Mouse (Mus musculus): ENCODE results near the gene Agpat2. TPM values are rescaled to one million over a fixed set of nuclear protein-coding genes. Genes with fewer than 3 reads are reported as not detected.

Agpat2 gene
- 2.7 and 3.6 TPM in 2 replicates for polyA plus RNA-seq (2012; rRNA removed)

GRCm38 (mm10) chr2:26603720-26604671 lies at the start of gene Agpat2:
TSS of gene Agpat2 (minus strand) at chr2:26604417.
- peak in 1 of 2 experiments; percentile 13 for DNase-seq (ENCODE audit: extremely low spot score in 1 of 2, low spot score in 1 of 2)

GRCm38 (mm10) chr2:26646643-26647293 lies 42.6 kb upstream of the Agpat2 start:
- DNase-seq (ENCODE audit: extremely low spot score in 1 of 2, low spot score in 1 of 2), result peak in 1 of 2 experiments; percentile 80

DNA sequence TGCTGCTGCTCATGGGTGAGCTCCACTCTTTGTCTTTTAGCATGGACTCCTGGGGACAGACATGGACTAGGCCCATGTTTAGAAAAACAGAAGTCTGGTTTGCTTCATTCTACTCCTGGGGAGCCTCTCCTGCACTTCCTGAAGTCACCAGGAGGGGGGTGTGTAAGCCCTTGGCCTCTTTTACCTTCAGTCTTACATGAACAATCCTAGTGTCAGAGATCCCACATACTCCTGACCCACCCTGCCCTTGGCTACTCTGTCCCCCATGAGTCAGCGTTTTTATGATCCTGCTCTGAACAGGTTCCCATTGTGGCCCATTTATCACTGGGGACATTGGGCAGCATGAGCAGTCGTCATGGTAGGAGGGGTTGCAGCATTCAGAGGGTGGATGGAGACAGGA lies 39.7 kb upstream of the Agpat2 start:
- no peak for DNase-seq (ENCODE audit: extremely low spot score in 1 of 2, low spot score in 1 of 2)

DNA sequence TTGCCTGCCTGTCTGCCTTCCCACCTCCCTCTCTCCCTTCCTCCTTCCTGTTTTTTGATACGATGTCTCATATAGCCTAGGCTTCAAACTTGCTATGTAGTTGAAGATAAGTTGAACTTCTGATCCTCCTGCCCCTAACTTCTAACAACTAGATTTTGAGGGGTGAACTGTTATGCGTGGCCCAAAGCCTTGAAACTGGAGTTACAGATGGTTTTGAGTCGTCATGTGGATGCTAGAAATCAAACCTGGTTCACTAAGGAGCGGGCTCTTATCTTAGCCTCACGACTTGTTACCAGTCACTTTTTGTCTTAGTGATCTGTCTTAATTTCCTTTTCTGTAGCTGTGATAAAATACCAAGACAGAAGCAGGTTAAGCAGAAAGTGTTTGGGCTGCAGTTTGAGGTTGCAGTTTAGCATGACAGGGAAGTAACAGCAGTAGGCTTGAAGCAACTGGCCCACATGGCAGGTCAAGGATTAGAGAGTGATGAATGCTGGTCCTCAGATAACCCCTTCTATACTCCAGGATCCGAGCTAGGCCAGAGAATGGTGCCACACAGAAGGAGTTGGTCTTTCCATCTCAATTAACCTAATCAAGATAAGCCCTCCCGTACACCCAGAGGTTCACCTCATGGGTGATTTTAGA lies 36.9 kb upstream of the Agpat2 start:
- no peak for DNase-seq (ENCODE audit: extremely low spot score in 1 of 2, low spot score in 1 of 2)

- peak; percentile 90 to 99 for DNase-seq (ENCODE audit: extremely low spot score in 1 of 2, low spot score in 1 of 2)
Measured at GRCm38 (mm10) chr2:26639838-26640830, 35.9 kb upstream of the Agpat2 start.

DNA sequence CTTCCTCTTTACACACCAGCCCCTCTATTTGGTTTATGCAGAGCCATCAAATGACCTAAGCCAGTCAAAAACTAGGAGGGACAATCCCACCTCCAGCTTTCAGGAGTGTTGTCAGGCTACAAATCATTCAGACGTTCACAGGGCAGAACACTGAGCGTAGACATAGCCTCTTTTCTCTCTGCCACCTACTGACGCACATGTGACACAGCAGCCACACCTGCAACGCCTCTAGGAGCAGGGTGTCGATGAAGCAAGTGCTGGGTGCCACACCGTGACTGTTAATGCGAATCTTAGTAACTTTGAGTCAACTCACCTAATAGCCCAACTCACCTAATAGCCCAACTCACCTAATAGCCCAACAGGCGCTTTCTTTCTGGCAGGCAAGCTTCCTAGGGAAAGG lies 34.9 kb upstream of the Agpat2 start:
- no peak for DNase-seq (ENCODE audit: extremely low spot score in 1 of 2, low spot score in 1 of 2)

GRCm38 (mm10) chr2:26638572-26638971 lies 34.4 kb upstream of the Agpat2 start:
- no peak for DNase-seq (ENCODE audit: extremely low spot score in 1 of 2, low spot score in 1 of 2)

GRCm38 (mm10) chr2:26638039-26638438 lies 33.8 kb upstream of the Agpat2 start:
- no peak for DNase-seq (ENCODE audit: extremely low spot score in 1 of 2, low spot score in 1 of 2)

DNA sequence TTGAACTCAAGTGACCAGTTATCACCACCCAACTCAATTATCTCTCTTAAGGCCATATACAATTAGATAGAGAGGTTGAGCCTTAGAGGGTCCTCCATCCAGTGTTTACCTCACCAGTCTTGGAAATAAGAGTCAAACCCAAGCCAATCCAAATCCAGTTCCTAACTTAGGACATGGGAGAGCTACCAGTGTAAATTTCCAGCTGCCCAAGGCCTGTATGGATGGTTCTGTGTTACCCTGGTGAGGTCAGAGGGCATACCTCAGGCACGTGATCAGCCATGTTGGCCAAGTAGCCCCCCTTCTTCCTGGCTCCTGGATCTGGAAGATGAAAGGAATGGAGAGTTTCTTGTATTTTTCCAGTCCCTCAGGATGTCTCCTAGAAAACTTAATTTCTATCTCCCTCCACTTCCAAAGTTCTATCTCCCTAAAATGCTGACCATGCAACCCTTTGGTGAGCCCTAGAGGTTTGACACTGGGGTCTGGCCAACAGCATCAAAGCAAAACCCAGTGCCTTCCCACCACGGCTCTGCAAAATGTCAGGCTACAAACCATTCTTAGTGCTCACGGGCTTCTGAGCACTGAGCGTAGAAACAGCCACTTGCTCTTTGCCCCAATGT lies 33.2 kb upstream of the Agpat2 start:
- no peak for DNase-seq (ENCODE audit: extremely low spot score in 1 of 2, low spot score in 1 of 2)

DNA sequence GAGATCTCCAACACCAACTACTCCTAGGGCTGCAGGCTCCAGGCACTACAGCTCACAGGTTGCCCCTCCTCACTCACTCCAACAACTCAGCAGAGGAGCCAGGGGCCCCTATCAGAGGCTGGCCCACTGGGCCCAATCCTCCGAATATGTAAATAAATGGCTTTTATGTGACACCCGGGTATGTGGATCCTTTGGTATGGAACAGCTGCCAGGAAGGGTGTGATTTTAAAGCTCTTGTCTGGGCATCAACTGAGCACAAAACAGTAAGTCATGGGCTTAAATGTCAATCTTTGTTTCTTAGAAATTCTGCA lies 32.1 kb upstream of the Agpat2 start:
- DNase-seq (ENCODE audit: extremely low spot score in 1 of 2, low spot score in 1 of 2), result no peak

DNA sequence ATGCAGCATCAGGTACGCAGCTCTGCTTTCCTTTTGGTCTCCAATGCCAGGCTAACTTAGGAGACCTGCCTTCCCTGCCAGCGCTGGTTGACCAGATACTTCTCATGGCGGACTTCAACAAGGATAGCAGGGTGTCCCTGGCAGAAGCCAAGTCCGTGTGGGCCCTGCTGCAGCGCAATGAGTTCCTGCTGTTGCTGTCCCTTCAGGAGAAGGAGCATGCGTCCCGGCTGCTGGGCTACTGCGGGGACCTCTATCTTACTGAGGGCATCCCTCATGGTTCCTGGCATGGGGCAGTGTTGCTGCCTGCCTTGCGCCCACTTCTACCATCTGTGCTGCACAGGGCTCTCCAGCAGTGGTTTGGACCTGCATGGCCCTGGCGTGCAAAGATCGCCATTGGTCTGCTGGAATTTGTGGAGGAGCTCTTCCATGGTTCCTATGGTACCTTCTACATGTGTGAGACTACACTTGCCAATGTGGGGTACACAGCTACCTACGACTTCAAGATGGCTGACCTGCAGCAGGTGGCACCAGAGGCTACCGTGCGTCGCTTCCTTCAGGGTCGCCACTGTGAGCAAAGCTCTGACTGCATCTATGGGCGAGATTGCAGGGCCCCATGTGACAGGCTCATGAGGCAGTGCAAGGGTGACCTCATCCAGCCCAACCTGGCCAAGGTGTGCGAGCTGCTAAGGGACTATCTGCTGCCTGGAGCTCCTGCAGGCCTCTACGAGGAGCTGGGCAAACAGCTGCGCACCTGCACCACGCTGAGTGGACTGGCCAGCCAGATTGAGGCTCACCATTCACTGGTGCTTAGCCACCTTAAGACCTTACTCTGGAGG lies 31.5 kb upstream of the Agpat2 start:
- DNase-seq (ENCODE audit: extremely low spot score in 1 of 2, low spot score in 1 of 2), result no peak

DNA sequence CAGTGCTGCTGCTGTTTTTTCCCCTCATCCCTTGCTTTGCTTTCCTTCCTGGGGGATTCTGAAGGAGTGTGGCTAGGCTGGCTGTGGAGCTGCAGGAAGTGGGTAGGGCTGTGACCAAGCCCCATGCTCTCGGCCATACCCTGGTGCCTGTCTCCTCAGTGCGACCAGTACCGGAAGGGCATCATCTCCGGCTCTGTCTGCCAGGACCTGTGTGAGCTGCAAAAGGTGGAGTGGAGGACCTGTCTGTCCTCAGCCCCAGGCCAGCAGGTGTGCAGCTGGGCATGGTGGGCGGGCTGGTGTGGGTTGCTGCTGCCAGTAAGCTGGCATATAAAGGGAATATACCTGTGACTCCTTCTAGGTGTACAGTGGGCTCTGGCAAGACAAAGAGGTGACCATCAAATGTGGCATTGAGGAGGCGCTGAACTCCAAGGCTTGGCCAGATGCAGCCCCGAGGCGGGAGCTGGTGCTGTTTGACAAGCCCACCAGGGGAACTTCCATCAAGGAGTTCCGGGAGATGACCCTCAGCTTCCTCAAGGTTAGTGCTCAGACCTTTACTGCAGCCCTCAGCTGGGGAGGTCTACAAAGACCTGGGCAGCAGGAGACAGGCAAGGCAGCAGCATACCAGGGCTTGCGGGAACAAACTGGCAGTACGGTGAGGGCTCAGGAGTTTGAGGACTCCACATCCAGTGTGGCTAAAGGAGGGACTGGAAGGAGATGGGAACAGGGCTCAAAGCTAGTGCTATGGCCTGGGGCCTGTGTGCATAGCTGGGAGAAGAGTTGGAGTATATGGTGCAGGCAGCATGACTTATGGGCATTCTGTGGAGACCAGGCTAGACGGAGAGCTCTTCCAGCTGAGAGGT lies 30.6 kb upstream of the Agpat2 start:
- DNase-seq (ENCODE audit: extremely low spot score in 1 of 2, low spot score in 1 of 2), result no peak

DNA sequence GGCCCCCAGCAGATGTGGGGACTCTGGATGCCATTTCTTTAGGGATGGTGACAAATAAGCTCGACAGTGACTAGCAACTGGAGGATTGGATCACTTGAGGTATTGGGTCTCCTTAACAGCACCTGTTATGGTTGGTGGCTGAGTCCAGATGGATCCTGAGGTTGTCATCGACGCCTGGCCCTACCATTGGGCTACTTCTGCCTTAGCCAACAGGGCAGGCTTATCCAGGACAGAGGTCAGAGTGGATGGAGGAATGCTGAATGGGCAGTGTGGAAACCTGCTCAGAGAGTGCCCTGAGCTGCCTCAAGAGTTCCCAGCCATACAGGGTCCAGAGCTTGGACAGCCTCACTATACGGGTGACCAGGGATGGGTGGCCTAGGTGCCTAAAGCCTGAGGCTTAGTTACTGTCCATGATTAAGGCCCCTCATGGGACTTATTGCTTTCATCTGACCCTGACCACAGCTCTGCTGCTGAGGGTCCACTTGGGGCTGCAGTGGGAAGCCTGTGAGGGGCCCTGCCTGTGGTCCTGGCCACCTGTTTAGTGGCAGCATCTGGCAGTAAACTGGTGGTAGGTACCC lies 29.8 kb upstream of the Agpat2 start:
- no peak for DNase-seq (ENCODE audit: extremely low spot score in 1 of 2, low spot score in 1 of 2)

DNA sequence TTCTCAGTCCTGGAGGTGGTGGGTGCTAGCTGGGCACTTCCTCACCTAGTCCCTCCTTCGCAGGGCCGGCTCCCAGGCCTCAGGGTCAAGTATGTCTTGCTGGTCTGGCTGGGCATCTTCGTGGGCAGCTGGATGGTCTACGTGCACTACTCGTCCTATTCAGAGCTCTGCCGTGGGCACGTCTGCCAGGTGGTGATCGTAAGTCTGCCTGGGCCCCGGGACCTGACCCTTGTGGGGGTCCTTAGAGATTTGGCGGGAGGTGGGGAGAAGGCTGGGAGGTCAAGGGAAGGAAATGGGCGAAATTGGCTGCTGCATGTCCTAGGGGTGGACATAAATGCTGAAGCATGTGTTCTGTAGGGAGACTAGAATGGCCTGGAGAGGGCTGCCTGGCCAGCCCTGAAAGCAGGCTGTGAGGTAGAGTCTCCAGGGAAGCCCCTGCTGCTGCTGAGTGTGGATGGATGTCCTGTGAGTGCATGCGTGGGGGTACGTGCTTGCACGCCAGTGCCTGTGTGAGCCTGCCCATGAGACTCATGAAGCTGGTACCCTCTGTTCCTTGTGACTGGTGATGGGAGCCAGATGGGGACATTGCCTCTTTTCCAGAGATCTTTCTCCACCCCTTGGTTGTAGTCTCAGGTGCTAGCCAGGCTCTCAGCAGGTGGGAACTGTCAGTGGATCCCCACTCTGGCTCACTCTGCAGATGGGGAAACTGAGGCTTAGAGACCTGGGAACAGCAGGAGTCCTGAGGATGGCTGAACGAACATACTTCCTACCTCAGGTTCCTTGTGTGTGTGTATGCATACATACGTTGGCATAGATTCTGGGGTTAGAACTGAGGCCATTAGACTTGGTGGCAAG lies 28.6 kb upstream of the Agpat2 start:
- DNase-seq (ENCODE audit: extremely low spot score in 1 of 2, low spot score in 1 of 2), result no peak

GRCm38 (mm10) chr2:26628792-26629437 lies 24.7 kb upstream of the Agpat2 start:
- DNase-seq (ENCODE audit: extremely low spot score in 1 of 2, low spot score in 1 of 2), result no peak
